ENCODE assay signal across 9 mouse cellular contexts in genomic region chr4:41707011-41707535, GRCm38 (mm10). TPM values are rescaled to one million over a fixed set of nuclear protein-coding genes. Genes with fewer than 3 reads are reported as not detected.
DNase-seq lines count a peak whose midpoint lies in the region; ATAC-seq and TF ChIP-seq lines count a peak whose summit lies in the region.
"Had no signal": no experiment of that assay in that cellular context is flagged by ENCODE, and none has a peak within 500 bp of the region (broad histone marks: within the 10 kb centered on the region; RNA-seq: fewer than 3 reads in every experiment).

No protein-coding gene starts in this region.

- ATAC-seq in activated CD4-positive, CD25-positive, alpha-beta regulatory T cell, adult 4 months: peak; percentile 79
- ATAC-seq in monocyte, adult 5-6 weeks (replicated peaks; ENCODE audit: insufficient number of reproducible peaks, low FRiP score, low TSS enrichment, poor library complexity, severe bottlenecking): 0 out of 2 replicates have a peak, but pooled peaks have one; percentile 45

- no peaks in the 10 kb centered on the region for H3K36me3 ChIP-seq in kidney, adult 2 months (ENCODE audit: control insufficient read depth, insufficient read depth, low read length)

- TF ChIP-seq POLR2A in kidney, adult 2 months (IDR thresholded peaks at IDR 0.05; ENCODE audit: low read depth, low read length): no peak

- DNase-seq in CD4-positive helper T cell, adult 2 months (ENCODE audit: low read depth, low spot score): peak; percentile 58
- peak; percentile 88 for DNase-seq in embryo, embryonic 11 days
- peak; percentile 54 for DNase-seq in gastrocnemius, postnatal 25 days
- peak; percentile 87 for DNase-seq in kidney, adult 2 months
- peak; percentile 57 for DNase-seq in liver
- DNase-seq in telencephalon, adult 2 months (ENCODE audit: low read depth, low spot score): peak; percentile 79

- H3K4me3 ChIP-seq in kidney, adult 2 months (ENCODE audit: insufficient read depth, low read depth, low read length): no peak overlapping the region

- 6% methylated on average over 13 of the region's 13 CpGs for WGBS in kidney, adult 2 months

- no peaks in the 10 kb centered on the region for H3K27me3 ChIP-seq in kidney, adult 2 months (replicated peaks; ENCODE audit: control insufficient read depth, insufficient read depth, low read length)

- peak; percentile 73 for TF ChIP-seq CTCF in kidney, adult 2 months (conservative IDR thresholded peaks at IDR 0.05; ENCODE audit: insufficient read depth, insufficient read length, low read depth, low read length)

- H3K27ac ChIP-seq in kidney, adult 2 months (ENCODE audit: insufficient read depth, low read depth, low read length): peak overlapping the region; percentile 82

- H3K4me1 ChIP-seq in kidney, adult 2 months (ENCODE audit: control insufficient read depth, insufficient read depth, low read length): 0 out of 2 replicates have a peak, but pooled peaks cover 2% of the 10 kb centered on the region

RNA-seq across cellular contexts. Expression of gene Rpp25l, which starts 6.3 kb away (rescaled TPM):
- 10 to 100 TPM; 51.4 to 65.6 TPM for polyA plus RNA-seq in activated CD4-positive, CD25-positive, alpha-beta regulatory T cell, adult 4 months (2017; shearing (Covaris generic))
- 10 to 100 TPM; 43.2 to 46.9 TPM for total RNA-seq in gastrocnemius, postnatal 25 days (2021)
- polyA plus RNA-seq in kidney, adult 2 months (2012; rRNA removed): 57.0 and 62.2 TPM in 2 replicates
- total RNA-seq in monocyte, adult 5-6 weeks (2017): 11.6 to 17.4 TPM (median 12.0 TPM) in 3 replicates

RNA-seq across cellular contexts. Expression of gene Il11ra1, which starts 7.3 kb away (rescaled TPM):
- 1 to 10 TPM; 4.9 to 7.2 TPM for polyA plus RNA-seq in activated CD4-positive, CD25-positive, alpha-beta regulatory T cell, adult 4 months (2017; shearing (Covaris generic))
- 10 to 100 TPM; 37.2 to 42.1 TPM for total RNA-seq in gastrocnemius, postnatal 25 days (2021)
- polyA plus RNA-seq in kidney, adult 2 months (2012; rRNA removed): 125 and 126 TPM in 2 replicates
- total RNA-seq in monocyte, adult 5-6 weeks (2017): 25.4 to 27.9 TPM (median 27.7 TPM) in 3 replicates

RNA-seq across cellular contexts. Expression of gene Cntfr, which starts 10.2 kb away (rescaled TPM):
- polyA plus RNA-seq in activated CD4-positive, CD25-positive, alpha-beta regulatory T cell, adult 4 months (2017; shearing (Covaris generic)): not detected
- 10 to 100 TPM; 33.5 to 34.7 TPM for total RNA-seq in gastrocnemius, postnatal 25 days (2021)
- 15.4 and 15.9 TPM in 2 replicates for polyA plus RNA-seq in kidney, adult 2 months (2012; rRNA removed)
- total RNA-seq in monocyte, adult 5-6 weeks (2017): not detected in 3 replicates

RNA-seq across cellular contexts. Expression of gene Dctn3, which starts 15.9 kb away (rescaled TPM):
- polyA plus RNA-seq in activated CD4-positive, CD25-positive, alpha-beta regulatory T cell, adult 4 months (2017; shearing (Covaris generic)): 100 to 1,000 TPM; 107 to 114 TPM
- total RNA-seq in gastrocnemius, postnatal 25 days (2021): 10 to 100 TPM; 38.5 to 40.6 TPM
- 76.0 and 92.6 TPM in 2 replicates for polyA plus RNA-seq in kidney, adult 2 months (2012; rRNA removed)
- 122 to 157 TPM (median 150 TPM) in 3 replicates for total RNA-seq in monocyte, adult 5-6 weeks (2017)

RNA-seq across cellular contexts. Expression of gene Arid3c, which starts 23.9 kb away (rescaled TPM):
- not detected for polyA plus RNA-seq in activated CD4-positive, CD25-positive, alpha-beta regulatory T cell, adult 4 months (2017; shearing (Covaris generic))
- total RNA-seq in gastrocnemius, postnatal 25 days (2021): not detected
- not detected in 2 replicates for polyA plus RNA-seq in kidney, adult 2 months (2012; rRNA removed)
- not detected in 3 replicates for total RNA-seq in monocyte, adult 5-6 weeks (2017)
- polyA plus RNA-seq: gonadal fat pad, adult 2 months had no signal

Comparison
In these comparisons a context has a peak if more than half of its experiments do, and no peak if none do; other contexts are left out.
1. RNA of gene Cntfr, which starts 10.2 kb away (total RNA-seq): 33.5 to 34.7 TPM in gastrocnemius, postnatal 25 days; not detected in monocyte, adult 5-6 weeks; every median in the first group is over 10 times any median in the second.
2. Peak in every context shown above with its lines, with median percentiles within 50 percentile points of each other: DNase-seq.